Mouse (Mus musculus) c-Kit-positive CD71-positive TER-119-negative erythroid progenitor cells, embryonic 14.5 days (primary cell): ENCODE measurements at regions not wholly inside any gene's neighbourhood (a gene's known extent, or its start where the extent isn't known, plus 50 kb on each side); places are given as distances from the start of the nearest gene placed in this dataset.
"Not testable (repeated sequence)": the region's sequence is repeated elsewhere in the genome, so short reads cannot be mapped to it uniquely, and the experiment has no call there.

Experiments
- DNase-seq: peaks from one replicate; pipeline ENCODE4 v3.0.0-alpha.2; 2013; ENCODE audit warnings: low read depth

- DNase-seq = no peak
These were observed 91.4 kb downstream of the Gm21738 start for GRCm38 (mm10) chr14:19327321-19327720.

GRCm38 (mm10) chr14:19311614-19312013, 107.1 kb downstream of the Gm21738 start:
- DNase-seq = no peak

- not testable (repeated sequence) for DNase-seq
These were observed 115.9 kb downstream of the Gm21738 start for GRCm38 (mm10) chr14:19302859-19303258.

GRCm38 (mm10) chr14:19279096-19279495, 139.6 kb downstream of the Gm21738 start:
- no peak for DNase-seq

- DNase-seq = peak; percentile 96
These were observed 140.8 kb downstream of the Gm21738 start for GRCm38 (mm10) chr14:19277777-19278385.
